Mouse (Mus musculus): Measurements from ENCODE around the gene Kank2. TPM values are rescaled to one million over a fixed set of nuclear protein-coding genes. Genes with fewer than 3 reads are reported as not detected.
"Not testable (repeated sequence)": the region's sequence is repeated elsewhere in the genome, so short reads cannot be mapped to it uniquely, and the experiment has no call there.

Gene Kank2
- polyA plus RNA-seq, 1 experiment from 2014 or later = 21.1 TPM

- Histone ChIP-seq H3K27ac (no peak overlapping the region), H3K4me3 (replicated peaks) (no peak overlapping the region), H3K36me3 (peaks cover 65% of the 10 kb centered on the region), H3K27me3 (replicated peaks) (no peaks in the 10 kb centered on the region), H3K9me3 (no peaks in the 10 kb centered on the region), H3K4me2 (no peak overlapping the region), H3K9ac (no peak overlapping the region), H3K4me1 (no peaks in the 10 kb centered on the region)
- WGBS = 74% methylated on average over 3 of the region's 3 CpGs
- no peak for ATAC-seq (ENCODE audit: insufficient read depth, low FRiP score, low read depth)
Measured at GRCm38 (mm10) chr9:21777726-21778125, 20.8 kb downstream of the Kank2 start.

- Histone ChIP-seq H3K9me3 (no peaks in the 10 kb centered on the region), H3K9ac (no peak overlapping the region), H3K4me1 (no peaks in the 10 kb centered on the region), H3K4me2 (no peak overlapping the region), H3K4me3 (replicated peaks) (no peak overlapping the region), H3K27me3 (replicated peaks) (no peaks in the 10 kb centered on the region), H3K36me3 (peaks cover 62% of the 10 kb centered on the region), H3K27ac (no peak overlapping the region)
- 88% methylated on average over 16 of the region's 16 CpGs for WGBS
- no peak for ATAC-seq (ENCODE audit: insufficient read depth, low FRiP score, low read depth)
Measured at GRCm38 (mm10) chr9:21774353-21774752, 24.2 kb downstream of the Kank2 start.

GRCm38 (mm10) chr9:21773396-21773795 is 25.1 kb downstream of the Kank2 start:
- not testable (repeated sequence) for H3K4me1 ChIP-seq; H3K27me3 ChIP-seq (replicated peaks); H3K4me3 ChIP-seq (replicated peaks); H3K27ac ChIP-seq; H3K4me2 ChIP-seq; ATAC-seq (ENCODE audit: insufficient read depth, low FRiP score, low read depth); H3K9me3 ChIP-seq; H3K9ac ChIP-seq
- 73% methylated on average over 5 of the region's 5 CpGs for WGBS
- H3K36me3 ChIP-seq = peaks cover 56% of the 10 kb centered on the region

GRCm38 (mm10) chr9:21769558-21770183 is 28.9 kb downstream of the Kank2 start:
- WGBS = 80% methylated on average over 26 of the region's 26 CpGs
- Histone ChIP-seq H3K27ac (peak overlapping the region; percentile 74), H3K9ac (no peak overlapping the region)

GRCm38 (mm10) chr9:21768511-21769411 is 29.8 kb downstream of the Kank2 start:
- H3K4me2 ChIP-seq = no peak overlapping the region
- no peak overlapping the region for H3K4me3 ChIP-seq (replicated peaks)
- ATAC-seq (ENCODE audit: insufficient read depth, low FRiP score, low read depth) = peak; percentile 54
- 0 out of 2 replicates have a peak, but pooled peaks cover 3% of the 10 kb centered on the region for H3K4me1 ChIP-seq
- peak overlapping the region; percentile 74 for H3K27ac ChIP-seq
- H3K36me3 ChIP-seq = peaks cover 25% of the 10 kb centered on the region
- WGBS = 57% methylated on average over 13 of the region's 13 CpGs
- no peak overlapping the region for H3K9ac ChIP-seq
- H3K9me3 ChIP-seq = no peaks in the 10 kb centered on the region
- H3K27me3 ChIP-seq (replicated peaks) = no peaks in the 10 kb centered on the region

More at GRCm38 (mm10) chr9:21769558-21770183, 28.9 kb downstream of the Kank2 start:
- H3K9me3 ChIP-seq = no peaks in the 10 kb centered on the region
- no peak overlapping the region for H3K4me2 ChIP-seq
- 0 out of 2 replicates have a peak, but pooled peaks cover 3% of the 10 kb centered on the region for H3K4me1 ChIP-seq
- no peaks in the 10 kb centered on the region for H3K27me3 ChIP-seq (replicated peaks)
- 0 out of 2 replicates have a peak, but pooled peaks have one; percentile 18 for ATAC-seq (ENCODE audit: insufficient read depth, low FRiP score, low read depth)
- H3K36me3 ChIP-seq = peaks cover 34% of the 10 kb centered on the region
- H3K4me3 ChIP-seq (replicated peaks) = no peak overlapping the region

- no peaks in the 10 kb centered on the region for H3K9me3 ChIP-seq
- no peaks in the 10 kb centered on the region for H3K27me3 ChIP-seq (replicated peaks)
- H3K36me3 ChIP-seq = peaks cover 23% of the 10 kb centered on the region
- no peak for ATAC-seq (ENCODE audit: insufficient read depth, low FRiP score, low read depth)
- peak overlapping the region; percentile 74; the same call in 1 of the 2 replicates for H3K27ac ChIP-seq
- 68% methylated on average over 11 of the region's 11 CpGs for WGBS
- 0 out of 2 replicates have a peak, but pooled peaks cover 3% of the 10 kb centered on the region for H3K4me1 ChIP-seq
- no peak overlapping the region for H3K4me3 ChIP-seq (replicated peaks)
- no peak overlapping the region for H3K9ac ChIP-seq
- no peak overlapping the region for H3K4me2 ChIP-seq
Measured at GRCm38 (mm10) chr9:21767896-21768295, 30.6 kb downstream of the Kank2 start.

GRCm38 (mm10) chr9:21764084-21764999 is 34.2 kb downstream of the Kank2 start:
- H3K27ac ChIP-seq = no peak overlapping the region
- H3K4me2 ChIP-seq = no peak overlapping the region
- ATAC-seq (ENCODE audit: insufficient read depth, low FRiP score, low read depth) = no peak
- H3K4me3 ChIP-seq (replicated peaks) = no peak overlapping the region
- peaks cover 9% of the 10 kb centered on the region; the same call in 1 of the 2 replicates for H3K4me1 ChIP-seq
- WGBS = 91% methylated on average over 6 of the region's 6 CpGs
- H3K9ac ChIP-seq = no peak overlapping the region
- no peaks in the 10 kb centered on the region for H3K9me3 ChIP-seq
- no peaks in the 10 kb centered on the region for H3K27me3 ChIP-seq (replicated peaks)
- 0 out of 2 replicates have a peak, but pooled peaks cover 5% of the 10 kb centered on the region for H3K36me3 ChIP-seq

- H3K27ac ChIP-seq = peak overlapping the region; percentile 59
- H3K27me3 ChIP-seq (replicated peaks) = no peaks in the 10 kb centered on the region
- H3K9ac ChIP-seq = no peak overlapping the region
- no peak overlapping the region for H3K4me3 ChIP-seq (replicated peaks)
- no peak overlapping the region for H3K4me2 ChIP-seq
- H3K9me3 ChIP-seq = no peaks in the 10 kb centered on the region
- no peak for ATAC-seq (ENCODE audit: insufficient read depth, low FRiP score, low read depth)
- peaks cover 15% of the 10 kb centered on the region; the same call in 1 of the 2 replicates for H3K4me1 ChIP-seq
- peaks cover 2% of the 10 kb centered on the region; the same call in 1 of the 2 replicates for H3K36me3 ChIP-seq
Measured at GRCm38 (mm10) chr9:21762135-21762534, 36.4 kb downstream of the Kank2 start.

- Histone ChIP-seq H3K36me3 (peaks cover 16% of the 10 kb centered on the region; the same call in 1 of the 2 replicates), H3K9me3 (no peaks in the 10 kb centered on the region), H3K9ac (peak within 1 kb of the TSS; percentile 73), H3K4me2 (peak within 1 kb of the TSS; percentile 62), H3K4me3 (replicated peaks) (peak within 1 kb of the TSS; percentile 95), H3K27ac (peak within 1 kb of the TSS; percentile 23), H3K27me3 (replicated peaks) (no peaks in the 10 kb centered on the region), H3K4me1 (peaks cover 15% of the 10 kb centered on the region; the same call in 1 of the 2 replicates)
- under 1% methylated on average over 48 of the region's 54 CpGs for WGBS
- ATAC-seq (ENCODE audit: insufficient read depth, low FRiP score, low read depth) = peak; percentile 95
Measured at GRCm38 (mm10) chr9:21760155-21761088, 38.1 kb downstream of the Kank2 start, which contains the start of gene Spc24. Gene Spc24 (minus strand): TSS chr9:21760303.

- peaks cover 15% of the 10 kb centered on the region; the same call in 1 of the 2 replicates for H3K4me1 ChIP-seq
- H3K9ac ChIP-seq = peak overlapping the region; percentile 73
- ATAC-seq (ENCODE audit: insufficient read depth, low FRiP score, low read depth) = peak; percentile 3; the same call in 1 of the 2 replicates
- peaks cover 16% of the 10 kb centered on the region; the same call in 1 of the 2 replicates for H3K36me3 ChIP-seq
- H3K4me2 ChIP-seq = peak overlapping the region; percentile 62
- H3K27me3 ChIP-seq (replicated peaks) = no peaks in the 10 kb centered on the region
- under 1% methylated on average over 20 of the region's 20 CpGs for WGBS
- peak overlapping the region; percentile 95 for H3K4me3 ChIP-seq (replicated peaks)
- H3K27ac ChIP-seq = 0 out of 2 replicates have a peak overlapping the region, but pooled peaks have one; percentile 23
- no peaks in the 10 kb centered on the region for H3K9me3 ChIP-seq
Measured at GRCm38 (mm10) chr9:21759718-21760117, 38.8 kb downstream of the Kank2 start.

Data from stomach, embryonic 15.5 days (tissue).